Mouse (Mus musculus): ENCODE measurements at regions not wholly inside any gene's neighbourhood (a gene's known extent, or its start where the extent isn't known, plus 50 kb on each side); places are given as distances from the start of the nearest gene placed in this dataset.

- TF ChIP-seq CTCF (IDR thresholded peaks at IDR 0.05; ENCODE audit: low read depth) (no peak), EP300 (optimal IDR thresholded peaks at IDR 0.05) (no peak)
These were observed 888.1 kb downstream of the 5730522E02Rik start for GRCm38 (mm10) chr11:25322426-25322825.

All from stomach, postnatal 0 days (tissue).